Mouse (Mus musculus): ENCODE measurements around the gene Ms4a1. TPM values are rescaled to one million over a fixed set of nuclear protein-coding genes. Genes with fewer than 3 reads are reported as not detected.

Ms4a1 gene
- total RNA-seq, 2 experiments from 2014 or later: not detected

- intact Hi-C loops (cut with DNase I): no loop called here
- DNase-seq (ENCODE audit: low spot score in 2 of 2): no peak
These were observed 33.7 kb downstream of the Ms4a1 start, which contains the start of gene Ms4a12 for GRCm38 (mm10) chr19:11232348-11232747. TSS of gene Ms4a12 (minus strand) at chr19:11232448.

Other genes starting within 250 kb of the Ms4a1 start
- not detected for gene Ms4a18, start 248.2 kb downstream of the Ms4a1 start, total RNA-seq (2021)
- not detected for gene Ms4a8a, start 185.1 kb downstream of the Ms4a1 start, total RNA-seq (2021)
- not detected for gene 1700017D01Rik, start 135.4 kb downstream of the Ms4a1 start, total RNA-seq (2021)
- not detected for gene 1700025F22Rik, start 100.9 kb downstream of the Ms4a1 start, total RNA-seq (2021)
- not detected for gene Ms4a13, start 69.5 kb downstream of the Ms4a1 start, total RNA-seq (2021)
- not detected for gene Ms4a12, start 33.8 kb downstream of the Ms4a1 start, total RNA-seq (2021)
- not detected for gene Ms4a5, start 17.6 kb upstream of the Ms4a1 start, total RNA-seq (2021)
- gene Ms4a14, start 48.2 kb upstream of the Ms4a1 start, total RNA-seq (2021): not detected
- under 1 TPM; 0.34 to 0.53 TPM for gene Ms4a7, start 69.9 kb upstream of the Ms4a1 start, total RNA-seq (2021)
- gene Ms4a4a, start 109.3 kb upstream of the Ms4a1 start, total RNA-seq (2021): 1 to 10 TPM in 1 of 2 experiments, under 1 TPM in 1; 0.69 to 1.2 TPM
- gene Ms4a4c, start 138.5 kb upstream of the Ms4a1 start, total RNA-seq (2021): not detected
- gene Ms4a4b, start 177.3 kb upstream of the Ms4a1 start, total RNA-seq (2021): under 1 TPM in 1 of 2 experiments, not detected in 1; 0.57 TPM
- 1 to 10 TPM; 1.5 to 1.7 TPM for gene Ms4a6c, start 203.1 kb upstream of the Ms4a1 start, total RNA-seq (2021)
- under 1 TPM; 0.30 to 0.39 TPM for gene Gm8369, start 219.7 kb upstream of the Ms4a1 start, total RNA-seq (2021)

Data from left cerebral cortex, postnatal 25 days (tissue).